Comparison of ENCODE assay signal across 9 mouse cellular contexts in the genomic region with DNA sequence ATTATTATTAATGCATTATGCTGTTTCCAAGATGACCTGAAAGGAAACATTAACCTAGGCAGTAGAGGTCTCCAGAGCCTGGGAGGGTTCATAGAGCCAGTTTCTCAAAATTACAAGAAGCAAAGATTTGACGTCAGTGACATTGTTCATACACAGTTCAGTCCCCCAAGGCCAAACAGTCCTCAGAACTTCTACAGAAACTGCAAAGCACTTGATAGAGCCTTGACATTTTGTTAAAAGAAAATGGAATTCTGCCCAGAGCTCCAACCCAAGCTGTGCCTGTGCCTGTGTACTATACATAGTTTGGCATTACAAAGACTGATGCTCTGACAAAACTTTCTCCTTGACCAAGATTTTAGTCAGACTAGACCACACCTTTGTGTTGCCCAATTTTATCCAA.
"Had no signal": no experiment of that assay in that cellular context is flagged by ENCODE, and none has a peak within 500 bp of the region (broad histone marks: within the 10 kb centered on the region; RNA-seq: fewer than 3 reads in every experiment).

No protein-coding gene starts in this region.

- DNase-seq: kidney, postnatal 25 days; layer of hippocampus, adult 9-11 months; liver, postnatal 0 days; lung, embryonic 14.5 days; right cerebral cortex, adult 18-20 months; right cerebral cortex, postnatal 25 days; spleen, adult 18-20 months; thymus, adult 18-20 months; thymus, postnatal 36 days had no signal
